Mouse (Mus musculus) heart, postnatal 0 days (tissue): ENCODE results near the gene Olfr1423. TPM values are rescaled to one million over a fixed set of nuclear protein-coding genes. Genes with fewer than 3 reads are reported as not detected.

Experiments used
- ATAC-seq: fragments of 200-750 bp; cut with Nextera tagmentation; 2 replicates; pipeline ENCODE4 v1.8.0; 2017; ENCODE audit warnings: low read depth, moderate number of reproducible peaks, moderate library complexity; ENCODE audit not compliant: insufficient read depth
- DNase-seq: peaks from one replicate; pipeline ENCODE4 v3.0.0-alpha.2; 2016; ENCODE audit warnings: low spot score
- H3K27ac ChIP-seq: fragments of 300-500 bp; sonication (generic); 2 replicates; pipeline ENCODE4 v1.5.1; 2014; ENCODE audit warnings: low read depth, mild to moderate bottlenecking
- H3K27me3 ChIP-seq: fragments of 300-500 bp; sonication (generic); 2 replicates; pipeline ENCODE4 v1.6.1; 2014; ENCODE audit warnings: low read length, mixed read lengths; ENCODE audit not compliant: control insufficient read depth, insufficient read depth
- H3K36me3 ChIP-seq: fragments of 300-500 bp; sonication (generic); replicated peaks from 2 replicates; pipeline ENCODE4 v1.6.1; 2014; ENCODE audit warnings: low read length, mixed read lengths; ENCODE audit not compliant: control insufficient read depth, insufficient read depth
- H3K4me1 ChIP-seq: fragments of 300-500 bp; sonication (generic); 2 replicates; pipeline ENCODE4 v1.6.1; 2014; ENCODE audit warnings: antibody characterized with exemption; ENCODE audit not compliant: control insufficient read depth, insufficient read depth
- H3K4me2 ChIP-seq: fragments of 300-500 bp; sonication (generic); 2 replicates; pipeline ENCODE4 v1.6.1; 2014; ENCODE audit warnings: low read depth, mild to moderate bottlenecking, low read length, moderate library complexity
- H3K4me3 ChIP-seq: fragments of 300-500 bp; sonication (generic); 2 replicates; pipeline ENCODE4 v1.5.1; 2014; ENCODE audit warnings: low read depth, low read length
- H3K9ac ChIP-seq: fragments of 300-500 bp; sonication (generic); replicated peaks from 2 replicates; pipeline ENCODE4 v1.6.1; 2014; ENCODE audit warnings: low read depth, low read length, mixed read lengths
- H3K9me3 ChIP-seq: fragments of 300-500 bp; sonication (generic); replicated peaks from 2 replicates; pipeline ENCODE4 v1.6.1; 2016; ENCODE audit warnings: low read length; ENCODE audit not compliant: control insufficient read depth
- CTCF ChIP-seq: IDR thresholded peaks from 2 replicates; pipeline ENCODE4 v1.5.1; 2016; ENCODE audit warnings: antibody characterized with exemption, control low read depth, low read depth
- EP300 ChIP-seq: IDR thresholded peaks from 2 replicates; pipeline ENCODE4 v1.6.1; 2016; ENCODE audit warnings: antibody characterized with exemption, low read depth
- WGBS: fragments of 180-500 bp; shearing (Covaris S2); extraction: QIAGEN DNeasy Blood & Tissue Kit; methylation state at CpG from one replicate; pipeline ENCODE4 v1.1.7; 2014; 5-methylcytosine and 5-hydroxymethylcytosine counted together
- polyA plus RNA-seq: library from polyadenylated mRNA; unstranded; fragments of >200 nt; fragmentation: Nextera tagmentation; extraction: Ambion mirVana; gene quantifications from 2 replicates; pipeline ENCODE4 v1.2.1, GENCODE M21; 2015
- total RNA-seq: library from RNA; depleted of rRNA; stranded (reverse); fragments of >200 nt; gene quantifications from 2 replicates; pipeline ENCODE4 v1.2.3, GENCODE M21; 2014; ENCODE audit warnings: low replicate concordance

The Olfr1423 gene
- total and polyA plus RNA-seq, 2 experiments from 2014 or later: not detected

DNA sequence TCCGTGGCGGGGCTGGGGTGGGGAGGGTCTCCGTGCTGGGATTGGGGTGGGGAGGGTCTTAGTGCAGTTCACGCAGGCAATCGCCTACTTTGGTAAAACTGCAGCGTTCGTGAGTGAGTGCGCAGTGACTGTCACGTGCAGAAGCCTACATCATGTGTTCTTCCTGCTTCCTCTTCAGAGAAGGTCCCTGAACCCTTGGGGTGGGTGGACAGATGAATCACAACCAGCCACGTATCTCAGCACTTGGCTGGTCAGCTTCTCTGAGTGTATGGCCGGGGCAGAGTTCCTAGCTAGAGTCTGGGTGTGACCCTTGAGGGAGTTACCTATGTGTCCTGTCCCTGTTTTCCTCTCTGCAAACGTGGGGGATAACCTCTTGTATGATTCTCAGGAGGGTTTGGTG, 27.9 kb downstream of the Olfr1423 start:
- Histone ChIP-seq H3K4me2 (peak overlapping the region; percentile 92), H3K27ac (peak overlapping the region; percentile 34; the same call in 1 of the 2 replicates), H3K4me1 (0 out of 2 replicates have a peak, but pooled peaks cover 3% of the 10 kb centered on the region), H3K36me3 (no peaks in the 10 kb centered on the region), H3K9me3 (no peaks in the 10 kb centered on the region), H3K9ac (peak overlapping the region; percentile 57), H3K4me3 (peak overlapping the region; percentile 59), H3K27me3 (no peaks in the 10 kb centered on the region)
- no peak for TF ChIP-seq CTCF
- TF ChIP-seq EP300: no peak
- ATAC-seq: no peak
- peak; percentile 65 for DNase-seq
- 2% methylated on average over 12 of the region's 12 CpGs for WGBS

DNA sequence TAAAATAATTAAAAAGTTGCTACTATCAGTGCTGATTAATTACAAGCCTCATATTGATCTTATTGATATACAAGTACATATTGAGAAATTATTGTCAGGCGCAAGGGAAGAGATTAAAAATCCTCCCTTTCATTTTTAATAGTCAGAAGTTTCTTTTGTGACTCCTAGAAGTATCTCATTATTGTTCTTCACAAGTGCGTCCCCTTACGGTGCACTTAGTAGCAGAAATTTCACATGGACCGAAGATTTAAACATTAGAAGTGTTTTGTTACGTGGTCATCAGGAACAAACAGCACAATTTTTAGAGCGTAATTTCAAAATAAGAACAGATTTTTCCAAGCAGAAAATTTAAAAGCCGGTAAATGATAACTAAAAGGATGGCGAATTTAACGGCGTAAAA, 28.5 kb downstream of the Olfr1423 start:
- Histone ChIP-seq H3K27me3 (no peaks in the 10 kb centered on the region), H3K9ac (peak overlapping the region; percentile 57), H3K4me1 (0 out of 2 replicates have a peak, but pooled peaks cover 3% of the 10 kb centered on the region), H3K27ac (peak overlapping the region; percentile 51; the same call in 1 of the 2 replicates), H3K4me3 (peak overlapping the region; percentile 59), H3K4me2 (peak overlapping the region; percentile 92), H3K9me3 (no peaks in the 10 kb centered on the region), H3K36me3 (no peaks in the 10 kb centered on the region)
- no peak for TF ChIP-seq EP300
- TF ChIP-seq CTCF: no peak
- DNase-seq (no peak), ATAC-seq (no peak)
- WGBS: under 1% methylated on average over 10 of the region's 10 CpGs

GRCm38 (mm10) chr19:12011560-12012556, 29.3 kb downstream of the Olfr1423 start:
- H3K27ac ChIP-seq: peak overlapping the region; percentile 91
- H3K9ac ChIP-seq: peak overlapping the region; percentile 58
- DNase-seq: peak; percentile 88
- TF ChIP-seq CTCF: peak; percentile 76
- 0 out of 2 replicates have a peak, but pooled peaks have one; percentile 49 for TF ChIP-seq EP300
- H3K27me3 ChIP-seq: no peaks in the 10 kb centered on the region
- no peaks in the 10 kb centered on the region for H3K36me3 ChIP-seq
- peak; percentile 75 for ATAC-seq
- H3K4me1 ChIP-seq: peaks cover 8% of the 10 kb centered on the region; the same call in 1 of the 2 replicates
- no peaks in the 10 kb centered on the region for H3K9me3 ChIP-seq
- under 1% methylated on average over 49 of the region's 49 CpGs for WGBS
- peak overlapping the region; percentile 59 for H3K4me3 ChIP-seq
- H3K4me2 ChIP-seq: peak overlapping the region; percentile 92

- H3K27me3 ChIP-seq: no peaks in the 10 kb centered on the region
- no peak for TF ChIP-seq CTCF
- TF ChIP-seq EP300: no peak; the same call in 1 of the 2 replicates
- peak overlapping the region; percentile 91 for H3K27ac ChIP-seq
- peak overlapping the region; percentile 92 for H3K4me2 ChIP-seq
- H3K36me3 ChIP-seq: no peaks in the 10 kb centered on the region
- peak overlapping the region; percentile 59 for H3K4me3 ChIP-seq
- peak overlapping the region; percentile 78 for H3K9ac ChIP-seq
- H3K4me1 ChIP-seq: peaks cover 13% of the 10 kb centered on the region; the same call in 1 of the 2 replicates
- WGBS: under 1% methylated on average over 26 of the region's 26 CpGs
- no peaks in the 10 kb centered on the region for H3K9me3 ChIP-seq
- ATAC-seq (peak; percentile 42), DNase-seq (peak; percentile 84)
Measured at GRCm38 (mm10) chr19:12010916-12011559, 30.1 kb downstream of the Olfr1423 start.

DNA sequence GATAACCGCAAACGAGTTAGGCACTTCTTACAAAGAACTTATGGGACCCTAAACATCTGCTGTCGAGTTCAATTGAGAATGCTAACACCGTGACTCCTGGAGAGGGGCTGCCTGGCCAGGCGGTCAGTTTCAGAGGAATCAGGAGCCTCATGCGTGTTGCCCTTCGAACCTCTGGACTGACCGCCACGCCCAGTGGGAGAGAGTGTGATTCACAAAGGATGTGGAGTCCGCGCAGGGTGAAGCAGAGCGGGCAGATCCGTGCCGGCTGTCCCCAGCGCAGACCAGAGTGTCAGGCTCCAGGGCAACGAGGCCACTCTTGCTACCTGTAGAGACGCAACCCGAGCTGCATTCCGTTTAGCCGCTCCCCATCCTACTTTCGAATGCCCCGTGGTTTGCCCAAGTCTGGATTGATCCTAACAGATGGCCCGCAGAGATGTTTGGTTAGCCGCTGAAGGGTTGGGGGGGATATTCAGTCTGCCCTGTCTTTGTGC, 30.8 kb downstream of the Olfr1423 start:
- Histone ChIP-seq H3K9ac (peak overlapping the region; percentile 78), H3K4me1 (peaks cover 13% of the 10 kb centered on the region; the same call in 1 of the 2 replicates), H3K4me3 (peak overlapping the region; percentile 59), H3K4me2 (peak overlapping the region; percentile 92), H3K9me3 (no peaks in the 10 kb centered on the region), H3K36me3 (no peaks in the 10 kb centered on the region), H3K27me3 (no peaks in the 10 kb centered on the region), H3K27ac (peak overlapping the region; percentile 91)
- WGBS: under 1% methylated on average over 24 of the region's 24 CpGs
- ATAC-seq (peak; percentile 22; the same call in 1 of the 2 replicates), DNase-seq (peak; percentile 71)
- TF ChIP-seq CTCF (no peak), EP300 (no peak)
